Mouse (Mus musculus) olfactory bulb, adult 2 months (tissue): ENCODE data around the gene Ifnl2.
"Not testable (repeated sequence)": the region's sequence is repeated elsewhere in the genome, so short reads cannot be mapped to it uniquely, and the experiment has no call there.

Source experiments
- CTCF ChIP-seq: fragments of 200-500 bp; IDR thresholded peaks from 2 replicates; pipeline ENCODE4 v1.5.1; 2012; ENCODE audit warnings: low read depth, mild to moderate bottlenecking, low read length, moderate library complexity; ENCODE audit not compliant: insufficient read depth
- POLR2A ChIP-seq: fragments of 200-500 bp; IDR thresholded peaks from 2 replicates; pipeline ENCODE4 v1.6.1; 2012; ENCODE audit warnings: mild to moderate bottlenecking, low read depth, low read length, moderate library complexity; ENCODE audit not compliant: insufficient read depth

GRCm38 (mm10) chr7:28509121-28509520, 1.1 kb downstream of the Ifnl2 start:
- TF ChIP-seq POLR2A, CTCF: not testable (repeated sequence)
